Mouse (Mus musculus) myocyte (in vitro differentiated cells): ENCODE measurements around the gene B3galt4.

Source experiments
- CEBPB ChIP-seq: IDR thresholded peaks from 2 replicates; pipeline ENCODE4 v1.6.1; 2011; ENCODE audit warnings: mild to moderate bottlenecking, moderate library complexity; ENCODE audit not compliant: poor library complexity, insufficient read depth, severe bottlenecking
- E2F4 ChIP-seq: IDR thresholded peaks from one replicate; pipeline ENCODE4 v1.6.1; 2011; ENCODE audit warnings: mild to moderate bottlenecking, control low read depth, moderate library complexity; ENCODE audit not compliant: insufficient read depth
- MAX ChIP-seq: IDR thresholded peaks from one replicate; pipeline ENCODE4 v1.6.1; 2011; ENCODE audit warnings: low read depth, mild to moderate bottlenecking, control low read depth
- MYOG ChIP-seq, 3 experiments: IDR thresholded peaks; one replicate each; pipeline ENCODE4 v1.6.1; 2011; ENCODE audit warnings: control low read depth in 2 of 3, low read depth in 2 of 3, mild to moderate bottlenecking in 2 of 3; ENCODE audit not compliant: insufficient read length in 2 of 3, control insufficient read depth in 1 of 3, insufficient read depth in 1 of 3
- POLR2A ChIP-seq: IDR thresholded peaks from one replicate; pipeline ENCODE4 v1.6.1; 2011; ENCODE audit warnings: low read depth, mild to moderate bottlenecking, control low read depth, moderate library complexity; ENCODE audit not compliant: insufficient read length
- POLR2AphosphoS2 ChIP-seq: IDR thresholded peaks from one replicate; pipeline ENCODE4 v1.6.1; 2011; ENCODE audit warnings: low read depth, control low read depth; ENCODE audit not compliant: insufficient read length
- REST ChIP-seq: IDR thresholded peaks from one replicate; pipeline ENCODE4 v1.6.1; 2011; ENCODE audit warnings: mild to moderate bottlenecking, control low read depth, moderate library complexity; ENCODE audit not compliant: insufficient read depth, insufficient read length
- TCF12 ChIP-seq: IDR thresholded peaks from one replicate; pipeline ENCODE4 v1.6.1; 2011; ENCODE audit warnings: mild to moderate bottlenecking, control low read depth; ENCODE audit not compliant: poor library complexity, insufficient read depth, severe bottlenecking
- TCF3 ChIP-seq: IDR thresholded peaks from one replicate; pipeline ENCODE4 v1.6.1; 2011; ENCODE audit warnings: low read depth, control low read depth; ENCODE audit not compliant: insufficient read length
- USF1 ChIP-seq: IDR thresholded peaks from one replicate; pipeline ENCODE4 v1.6.1; 2011; ENCODE audit warnings: low read depth, mild to moderate bottlenecking, control low read depth, moderate library complexity

DNA sequence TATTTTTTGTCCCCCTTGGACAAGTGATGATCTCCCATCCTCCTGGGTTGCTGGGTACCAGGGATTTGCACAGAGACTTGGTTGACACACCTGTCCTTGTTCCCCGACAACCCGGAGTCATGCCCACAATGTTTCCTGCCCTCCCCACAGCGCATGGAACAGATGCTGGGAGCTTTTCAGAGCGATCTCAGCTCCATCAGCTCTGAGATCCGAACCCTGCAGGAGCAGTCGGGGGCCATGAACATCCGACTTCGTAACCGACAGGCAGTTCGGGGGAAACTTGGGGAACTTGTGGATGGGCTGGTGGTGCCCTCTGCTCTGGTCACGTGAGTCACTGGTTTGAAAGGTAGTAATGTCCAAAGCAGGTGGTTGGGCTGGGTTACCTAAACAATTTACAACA lies 7.2 kb upstream of the B3galt4 start:
- TF ChIP-seq POLR2A (no peak), MAX (no peak), E2F4 (no peak), POLR2AphosphoS2 (no peak), USF1 (no peak), CEBPB (no peak), REST (no peak), TCF3 (no peak), TCF12 (no peak), MYOG (IDR thresholded peaks at IDR 0.05; ENCODE audit: control insufficient read depth in 1 of 3, insufficient read depth in 1 of 3, insufficient read length in 2 of 3, low read depth in 2 of 3) (no peak)
